Mouse (Mus musculus) limb, embryonic 11.5 days (tissue): ENCODE data around the gene Ndufb7. TPM values are rescaled to one million over a fixed set of nuclear protein-coding genes. Genes with fewer than 3 reads are reported as not detected.

ENCODE experiments used
- ATAC-seq: fragments of 200-750 bp; cut with Nextera tagmentation; 2 replicates; pipeline ENCODE4 v1.8.0; 2017; ENCODE audit warnings: low read depth; ENCODE audit not compliant: insufficient number of reproducible peaks, low FRiP score, low TSS enrichment
- DNase-seq: peaks from one replicate; pipeline ENCODE4 v3.0.0-alpha.2; 2015; ENCODE audit warnings: low spot score
- H3K27ac ChIP-seq: fragments of 300-500 bp; sonication (generic); replicated peaks from 2 replicates; pipeline ENCODE4 v1.5.1; 2014; ENCODE audit warnings: low read depth, mild to moderate bottlenecking, low read length
- H3K27me3 ChIP-seq: fragments of 300-500 bp; sonication (generic); 2 replicates; pipeline ENCODE4 v1.6.1; 2014; ENCODE audit warnings: mild to moderate bottlenecking, low read length, mixed read lengths; ENCODE audit not compliant: control insufficient read depth, insufficient read depth
- H3K36me3 ChIP-seq: fragments of 300-500 bp; sonication (generic); 2 replicates; pipeline ENCODE4 v1.6.1; 2014; ENCODE audit warnings: mild to moderate bottlenecking, low read length, moderate library complexity, mixed read lengths; ENCODE audit not compliant: control insufficient read depth, insufficient read depth
- H3K4me1 ChIP-seq: fragments of 300-500 bp; sonication (generic); 2 replicates; pipeline ENCODE4 v1.6.1; 2014; ENCODE audit warnings: low read length, mixed read lengths; ENCODE audit not compliant: control insufficient read depth, insufficient read depth
- H3K4me2 ChIP-seq: fragments of 300-500 bp; sonication (generic); 2 replicates; pipeline ENCODE4 v1.6.1; 2014; ENCODE audit warnings: low read depth, mild to moderate bottlenecking, moderate library complexity; ENCODE audit not compliant: severe bottlenecking
- H3K4me3 ChIP-seq: fragments of 300-500 bp; sonication (generic); 2 replicates; pipeline ENCODE4 v1.5.1; 2014; ENCODE audit warnings: low read depth, low read length
- H3K9ac ChIP-seq: fragments of 300-500 bp; sonication (generic); 2 replicates; pipeline ENCODE4 v1.6.1; 2014; ENCODE audit warnings: mild to moderate bottlenecking, low read length
- H3K9me3 ChIP-seq: fragments of 300-500 bp; sonication (generic); 2 replicates; pipeline ENCODE4 v1.6.1; 2016; ENCODE audit warnings: low read length; ENCODE audit not compliant: control insufficient read depth
- WGBS: fragments of 180-500 bp; shearing (Covaris S2); extraction: QIAGEN DNeasy Blood & Tissue Kit; methylation state at CpG from one replicate; pipeline ENCODE4 v1.1.7; 2014; 5-methylcytosine and 5-hydroxymethylcytosine counted together
- polyA plus RNA-seq: library from polyadenylated mRNA; unstranded; fragments of >200 nt; fragmentation: Nextera tagmentation; extraction: Ambion mirVana; gene quantifications from 2 replicates; pipeline ENCODE4 v1.2.1, GENCODE M21; 2014

Gene Ndufb7
- polyA plus RNA-seq, 1 experiment from 2014 or later = 331 TPM

GRCm38 (mm10) chr8:83599814-83600213, 33.3 kb downstream of the Ndufb7 start:
- no peaks in the 10 kb centered on the region for H3K9me3 ChIP-seq
- no peak for DNase-seq
- no peak overlapping the region for H3K4me3 ChIP-seq
- H3K27me3 ChIP-seq = no peaks in the 10 kb centered on the region
- no peaks in the 10 kb centered on the region for H3K4me1 ChIP-seq
- no peaks in the 10 kb centered on the region for H3K36me3 ChIP-seq
- no peak for ATAC-seq
- no peak overlapping the region for H3K4me2 ChIP-seq
- H3K27ac ChIP-seq = no peak overlapping the region
- no peak overlapping the region for H3K9ac ChIP-seq

GRCm38 (mm10) chr8:83602650-83603029, 36.2 kb downstream of the Ndufb7 start:
- DNase-seq (no peak), ATAC-seq (no peak)
- H3K36me3 ChIP-seq = no peaks in the 10 kb centered on the region
- H3K9ac ChIP-seq = no peak overlapping the region
- H3K4me3 ChIP-seq = no peak overlapping the region
- no peaks in the 10 kb centered on the region for H3K4me1 ChIP-seq
- H3K4me2 ChIP-seq = no peak overlapping the region
- no peaks in the 10 kb centered on the region for H3K9me3 ChIP-seq
- 87% methylated on average over 2 of the region's 2 CpGs for WGBS
- no peak overlapping the region for H3K27ac ChIP-seq
- no peaks in the 10 kb centered on the region for H3K27me3 ChIP-seq

DNA sequence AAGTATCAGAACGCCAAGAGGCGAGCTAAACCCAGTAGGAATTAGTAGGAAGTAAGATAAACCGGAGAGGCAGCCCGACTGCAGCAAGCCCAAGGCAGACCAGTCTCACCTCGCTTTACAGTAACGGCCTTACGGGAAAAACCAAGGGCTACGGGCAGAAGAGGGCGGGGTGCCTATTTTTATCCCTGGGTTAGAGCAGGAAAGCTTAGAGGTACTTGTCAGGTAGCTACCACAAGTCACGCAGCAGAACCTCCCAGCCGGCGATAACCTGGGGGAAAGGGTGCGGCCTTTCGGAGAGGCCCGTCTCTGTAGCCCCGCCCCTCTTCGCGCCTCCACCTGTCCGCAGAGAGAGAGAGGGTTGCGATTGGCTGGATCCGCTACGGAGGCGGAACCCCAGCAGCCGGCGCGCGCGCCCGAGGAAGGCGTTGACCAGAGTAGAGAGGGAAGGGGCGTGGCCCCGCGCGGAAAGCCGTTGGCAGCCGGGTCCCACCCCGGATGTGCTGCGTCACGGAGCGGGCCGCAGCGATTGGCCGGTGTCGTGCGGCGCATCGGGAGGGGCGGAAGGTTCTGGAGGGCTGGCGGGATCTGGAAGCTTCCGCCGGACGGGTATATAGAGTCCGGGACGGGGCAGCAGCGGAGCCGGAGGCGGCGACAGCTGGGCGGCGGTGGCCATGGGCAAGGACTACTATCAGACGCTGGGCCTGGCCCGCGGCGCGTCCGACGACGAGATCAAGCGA, 41.4 kb downstream of the Ndufb7 start, which contains the start of the genes Tecr and Dnajb1:
Gene Tecr (minus strand): TSS at position 311 of the 737 bp plus-strand sequence.
Gene Dnajb1 (plus strand): TSS at position 533 of the 737 bp plus-strand sequence.
- under 1% methylated on average over 68 of the region's 69 CpGs for WGBS

DNA sequence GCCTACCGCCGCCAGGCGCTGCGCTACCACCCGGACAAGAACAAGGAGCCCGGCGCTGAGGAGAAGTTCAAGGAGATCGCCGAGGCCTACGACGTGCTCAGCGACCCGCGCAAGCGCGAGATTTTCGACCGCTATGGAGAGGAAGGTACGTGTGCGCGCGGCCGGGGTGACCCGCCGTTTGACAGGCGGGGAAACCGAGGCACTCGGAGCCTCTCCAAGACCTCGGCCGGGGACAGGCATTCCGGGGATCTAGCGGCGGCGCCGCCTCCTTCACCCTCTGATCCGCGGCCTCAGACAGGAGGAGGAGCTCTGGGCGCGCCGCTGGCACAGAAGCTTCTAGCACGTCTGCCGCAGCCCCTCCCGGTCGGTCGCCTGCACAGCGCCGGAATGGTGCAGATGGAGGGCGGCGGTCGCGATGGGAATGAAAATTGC, 41.9 kb downstream of the Ndufb7 start:
- Histone ChIP-seq H3K9me3 (no peaks in the 10 kb centered on the region), H3K9ac (peak overlapping the region; percentile 85), H3K27ac (peak overlapping the region; percentile 90), H3K4me3 (peak overlapping the region; percentile 84), H3K36me3 (peaks cover 16% of the 10 kb centered on the region), H3K4me1 (peaks cover 6% of the 10 kb centered on the region), H3K27me3 (no peaks in the 10 kb centered on the region), H3K4me2 (peak overlapping the region; percentile 74)
- DNase-seq (peak; percentile 80), ATAC-seq (peak; percentile 81)
- under 1% methylated on average over 51 of the region's 51 CpGs for WGBS

More for the DNA sequence above, 41.4 kb downstream of the Ndufb7 start, which contains the start of the genes Tecr and Dnajb1:
- Histone ChIP-seq H3K4me3 (peak within 1 kb of the TSS; percentile 84), H3K27ac (peak within 1 kb of the TSS; percentile 90), H3K4me2 (peak within 1 kb of the TSS; percentile 74), H3K9ac (peak within 1 kb of the TSS; percentile 85), H3K4me1 (peaks cover 6% of the 10 kb centered on the region), H3K36me3 (peaks cover 16% of the 10 kb centered on the region), H3K27me3 (no peaks in the 10 kb centered on the region), H3K9me3 (no peaks in the 10 kb centered on the region)
- ATAC-seq (peak; percentile 96), DNase-seq (peak; percentile 100)

DNA sequence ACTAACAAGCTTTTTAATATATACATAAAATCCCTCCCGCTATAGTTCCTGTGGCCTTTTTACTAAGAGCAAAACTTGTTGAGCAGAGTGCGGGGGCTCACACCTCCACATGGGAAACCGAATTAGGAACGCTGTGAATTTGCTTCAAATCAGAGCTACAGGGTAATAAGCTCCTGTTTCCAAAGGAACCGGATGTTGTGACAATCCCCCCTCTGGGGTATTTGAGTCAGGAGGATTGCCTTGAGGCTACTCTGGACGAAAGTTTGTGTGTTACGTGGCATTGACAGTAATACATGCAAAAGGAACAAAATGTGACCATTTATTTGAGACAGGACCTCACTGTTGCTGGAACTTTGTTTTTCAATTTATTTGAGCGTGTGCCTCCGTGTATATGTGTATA, 42.6 kb downstream of the Ndufb7 start:
- H3K4me2 ChIP-seq = peak overlapping the region; percentile 74
- H3K4me1 ChIP-seq = peaks cover 6% of the 10 kb centered on the region
- no peaks in the 10 kb centered on the region for H3K27me3 ChIP-seq
- no peak overlapping the region; the same call in 1 of the 2 replicates for H3K27ac ChIP-seq
- WGBS = 33% methylated on average over 9 of the region's 9 CpGs
- H3K9me3 ChIP-seq = no peaks in the 10 kb centered on the region
- peak overlapping the region; percentile 84 for H3K4me3 ChIP-seq
- peaks cover 18% of the 10 kb centered on the region for H3K36me3 ChIP-seq
- H3K9ac ChIP-seq = peak overlapping the region; percentile 85
- ATAC-seq (no peak), DNase-seq (no peak)

- Histone ChIP-seq H3K9me3 (no peaks in the 10 kb centered on the region), H3K27ac (no peak overlapping the region), H3K27me3 (no peaks in the 10 kb centered on the region), H3K4me3 (peak overlapping the region; percentile 84), H3K4me2 (peak overlapping the region; percentile 74), H3K4me1 (peaks cover 6% of the 10 kb centered on the region), H3K36me3 (peaks cover 18% of the 10 kb centered on the region), H3K9ac (no peak overlapping the region)
- no peak for DNase-seq
- WGBS = 94% methylated on average over 10 of the region's 10 CpGs
- no peak for ATAC-seq
Measured at GRCm38 (mm10) chr8:83609547-83610180, 43.2 kb downstream of the Ndufb7 start.

GRCm38 (mm10) chr8:83611921-83612320, 45.5 kb downstream of the Ndufb7 start:
- no peak for ATAC-seq

GRCm38 (mm10) chr8:83613695-83614094, 47.2 kb downstream of the Ndufb7 start:
- 87% methylated on average over 4 of the region's 4 CpGs for WGBS
- no peak overlapping the region for H3K27ac ChIP-seq
- no peak overlapping the region for H3K4me2 ChIP-seq
- H3K4me1 ChIP-seq = peaks cover 6% of the 10 kb centered on the region
- ATAC-seq (no peak), DNase-seq (no peak)
- no peaks in the 10 kb centered on the region for H3K27me3 ChIP-seq
- no peaks in the 10 kb centered on the region for H3K9me3 ChIP-seq
- H3K9ac ChIP-seq = no peak overlapping the region
- peaks cover 18% of the 10 kb centered on the region for H3K36me3 ChIP-seq
- H3K4me3 ChIP-seq = no peak overlapping the region

More at GRCm38 (mm10) chr8:83611921-83612320, 45.5 kb downstream of the Ndufb7 start:
- no peak overlapping the region for H3K27ac ChIP-seq
- no peak for DNase-seq
- H3K4me1 ChIP-seq = peaks cover 6% of the 10 kb centered on the region
- 97% methylated on average over 4 of the region's 4 CpGs for WGBS
- no peak overlapping the region for H3K4me3 ChIP-seq
- H3K36me3 ChIP-seq = peaks cover 18% of the 10 kb centered on the region
- H3K27me3 ChIP-seq = no peaks in the 10 kb centered on the region
- no peaks in the 10 kb centered on the region for H3K9me3 ChIP-seq
- no peak overlapping the region for H3K9ac ChIP-seq
- H3K4me2 ChIP-seq = no peak overlapping the region
